Mouse (Mus musculus): Measurements from ENCODE around the gene Tead1. TPM values are rescaled to one million over a fixed set of nuclear protein-coding genes. Genes with fewer than 3 reads are reported as not detected.
A peak's percentile ranks its signal among the peaks of the same experiment; 100 is the strongest.

Gene Tead1
- polyA plus RNA-seq, 1 experiment from 2014 or later = 6.0 TPM

GRCm38 (mm10) chr7:112697162-112697841, 18.2 kb downstream of the Tead1 start:
- no peak overlapping the region for H3K4me3 ChIP-seq (ENCODE audit: low read depth, low read length)
- DNase-seq (ENCODE audit: low spot score) = peak; percentile 64
- no peaks in the 10 kb centered on the region for H3K9me3 ChIP-seq (replicated peaks; ENCODE audit: control insufficient read depth, low read length)
- peak; percentile 44; the same call in 1 of the 2 replicates for ATAC-seq
- no peaks in the 10 kb centered on the region for H3K27me3 ChIP-seq (replicated peaks; ENCODE audit: control insufficient read depth, insufficient read depth, low read length)
- WGBS = 8% methylated on average over 10 of the region's 10 CpGs
- H3K36me3 ChIP-seq (ENCODE audit: control insufficient read depth, insufficient read depth, low read length) = no peaks in the 10 kb centered on the region
- peak overlapping the region; percentile 17; the same call in 1 of the 2 replicates for H3K4me2 ChIP-seq (ENCODE audit: low read length)
- peak overlapping the region; percentile 43; the same call in 1 of the 2 replicates for H3K9ac ChIP-seq (ENCODE audit: low read length)
- H3K4me1 ChIP-seq (ENCODE audit: control insufficient read depth, insufficient read depth, low read length) = peaks cover 42% of the 10 kb centered on the region
- H3K27ac ChIP-seq (ENCODE audit: low read depth, low read length) = peak overlapping the region; percentile 69

- Histone ChIP-seq H3K36me3 (ENCODE audit: control insufficient read depth, insufficient read depth, low read length) (no peaks in the 10 kb centered on the region), H3K9me3 (replicated peaks; ENCODE audit: control insufficient read depth, low read length) (no peaks in the 10 kb centered on the region), H3K27ac (ENCODE audit: low read depth, low read length) (no peak overlapping the region), H3K4me1 (ENCODE audit: control insufficient read depth, insufficient read depth, low read length) (peaks cover 40% of the 10 kb centered on the region), H3K9ac (ENCODE audit: low read length) (no peak overlapping the region), H3K4me3 (ENCODE audit: low read depth, low read length) (no peak overlapping the region), H3K4me2 (ENCODE audit: low read length) (no peak overlapping the region), H3K27me3 (replicated peaks; ENCODE audit: control insufficient read depth, insufficient read depth, low read length) (no peaks in the 10 kb centered on the region)
- ATAC-seq = no peak
- no peak for DNase-seq (ENCODE audit: low spot score)
- WGBS = 71% methylated on average over 5 of the region's 5 CpGs
Observed at GRCm38 (mm10) chr7:112700082-112700481, 21.0 kb downstream of the Tead1 start.

GRCm38 (mm10) chr7:112703341-112703740, 24.2 kb downstream of the Tead1 start:
- no peak overlapping the region for H3K9ac ChIP-seq (ENCODE audit: low read length)
- 91% methylated on average over 4 of the region's 4 CpGs for WGBS
- no peaks in the 10 kb centered on the region for H3K36me3 ChIP-seq (ENCODE audit: control insufficient read depth, insufficient read depth, low read length)
- no peak overlapping the region for H3K4me3 ChIP-seq (ENCODE audit: low read depth, low read length)
- DNase-seq (ENCODE audit: low spot score) (no peak), ATAC-seq (no peak)
- H3K9me3 ChIP-seq (replicated peaks; ENCODE audit: control insufficient read depth, low read length) = no peaks in the 10 kb centered on the region
- H3K27ac ChIP-seq (ENCODE audit: low read depth, low read length) = no peak overlapping the region
- no peak overlapping the region for H3K4me2 ChIP-seq (ENCODE audit: low read length)
- H3K27me3 ChIP-seq (replicated peaks; ENCODE audit: control insufficient read depth, insufficient read depth, low read length) = no peaks in the 10 kb centered on the region
- peaks cover 15% of the 10 kb centered on the region for H3K4me1 ChIP-seq (ENCODE audit: control insufficient read depth, insufficient read depth, low read length)

- H3K4me1 ChIP-seq (ENCODE audit: control insufficient read depth, insufficient read depth, low read length) = peaks cover 4% of the 10 kb centered on the region
- DNase-seq (ENCODE audit: low spot score) (no peak), ATAC-seq (no peak)
- 84% methylated on average over 9 of the region's 9 CpGs for WGBS
- H3K9ac ChIP-seq (ENCODE audit: low read length) = no peak overlapping the region
- no peaks in the 10 kb centered on the region for H3K36me3 ChIP-seq (ENCODE audit: control insufficient read depth, insufficient read depth, low read length)
- no peak overlapping the region for H3K4me2 ChIP-seq (ENCODE audit: low read length)
- no peak overlapping the region for H3K27ac ChIP-seq (ENCODE audit: low read depth, low read length)
- no peaks in the 10 kb centered on the region for H3K27me3 ChIP-seq (replicated peaks; ENCODE audit: control insufficient read depth, insufficient read depth, low read length)
- H3K9me3 ChIP-seq (replicated peaks; ENCODE audit: control insufficient read depth, low read length) = no peaks in the 10 kb centered on the region
- no peak overlapping the region for H3K4me3 ChIP-seq (ENCODE audit: low read depth, low read length)
Observed at GRCm38 (mm10) chr7:112705870-112706269, 26.8 kb downstream of the Tead1 start.

- 74% methylated on average over 3 of the region's 4 CpGs for WGBS
- Histone ChIP-seq H3K4me1 (ENCODE audit: control insufficient read depth, insufficient read depth, low read length) (peaks cover 4% of the 10 kb centered on the region), H3K9me3 (replicated peaks; ENCODE audit: control insufficient read depth, low read length) (no peaks in the 10 kb centered on the region), H3K4me3 (ENCODE audit: low read depth, low read length) (no peak overlapping the region), H3K27me3 (replicated peaks; ENCODE audit: control insufficient read depth, insufficient read depth, low read length) (no peaks in the 10 kb centered on the region), H3K4me2 (ENCODE audit: low read length) (no peak overlapping the region), H3K9ac (ENCODE audit: low read length) (no peak overlapping the region), H3K36me3 (ENCODE audit: control insufficient read depth, insufficient read depth, low read length) (no peaks in the 10 kb centered on the region), H3K27ac (ENCODE audit: low read depth, low read length) (no peak overlapping the region)
- ATAC-seq (no peak), DNase-seq (ENCODE audit: low spot score) (no peak)
Observed at GRCm38 (mm10) chr7:112706756-112707155, 27.6 kb downstream of the Tead1 start.

GRCm38 (mm10) chr7:112710409-112711107, 31.4 kb downstream of the Tead1 start:
- Histone ChIP-seq H3K36me3 (ENCODE audit: control insufficient read depth, insufficient read depth, low read length) (no peaks in the 10 kb centered on the region), H3K4me3 (ENCODE audit: low read depth, low read length) (no peak overlapping the region), H3K4me2 (ENCODE audit: low read length) (no peak overlapping the region), H3K9me3 (replicated peaks; ENCODE audit: control insufficient read depth, low read length) (no peaks in the 10 kb centered on the region), H3K27ac (ENCODE audit: low read depth, low read length) (no peak overlapping the region), H3K27me3 (replicated peaks; ENCODE audit: control insufficient read depth, insufficient read depth, low read length) (no peaks in the 10 kb centered on the region), H3K9ac (ENCODE audit: low read length) (no peak overlapping the region), H3K4me1 (ENCODE audit: control insufficient read depth, insufficient read depth, low read length) (peaks cover 4% of the 10 kb centered on the region)
- no peak for ATAC-seq
- DNase-seq (ENCODE audit: low spot score) = no peak
- 79% methylated on average over 7 of the region's 7 CpGs for WGBS

GRCm38 (mm10) chr7:112711977-112712376, 32.9 kb downstream of the Tead1 start:
- WGBS = 91% methylated on average over 5 of the region's 5 CpGs

GRCm38 (mm10) chr7:112713509-112713908, 34.4 kb downstream of the Tead1 start:
- no peak overlapping the region for H3K4me2 ChIP-seq (ENCODE audit: low read length)
- no peak for ATAC-seq
- WGBS = 52% methylated on average over 5 of the region's 5 CpGs
- no peak overlapping the region for H3K4me3 ChIP-seq (ENCODE audit: low read depth, low read length)
- H3K27me3 ChIP-seq (replicated peaks; ENCODE audit: control insufficient read depth, insufficient read depth, low read length) = no peaks in the 10 kb centered on the region
- H3K4me1 ChIP-seq (ENCODE audit: control insufficient read depth, insufficient read depth, low read length) = peaks cover 18% of the 10 kb centered on the region
- no peaks in the 10 kb centered on the region for H3K36me3 ChIP-seq (ENCODE audit: control insufficient read depth, insufficient read depth, low read length)
- H3K9ac ChIP-seq (ENCODE audit: low read length) = no peak overlapping the region
- H3K9me3 ChIP-seq (replicated peaks; ENCODE audit: control insufficient read depth, low read length) = no peaks in the 10 kb centered on the region
- no peak overlapping the region for H3K27ac ChIP-seq (ENCODE audit: low read depth, low read length)
- DNase-seq (ENCODE audit: low spot score) = no peak

More at GRCm38 (mm10) chr7:112711977-112712376, 32.9 kb downstream of the Tead1 start:
- Histone ChIP-seq H3K27ac (ENCODE audit: low read depth, low read length) (no peak overlapping the region), H3K4me1 (ENCODE audit: control insufficient read depth, insufficient read depth, low read length) (peaks cover 11% of the 10 kb centered on the region), H3K36me3 (ENCODE audit: control insufficient read depth, insufficient read depth, low read length) (no peaks in the 10 kb centered on the region), H3K27me3 (replicated peaks; ENCODE audit: control insufficient read depth, insufficient read depth, low read length) (no peaks in the 10 kb centered on the region), H3K4me3 (ENCODE audit: low read depth, low read length) (no peak overlapping the region), H3K9me3 (replicated peaks; ENCODE audit: control insufficient read depth, low read length) (no peaks in the 10 kb centered on the region), H3K9ac (ENCODE audit: low read length) (no peak overlapping the region), H3K4me2 (ENCODE audit: low read length) (no peak overlapping the region)
- no peak for DNase-seq (ENCODE audit: low spot score)
- no peak for ATAC-seq

GRCm38 (mm10) chr7:112714783-112715182, 35.7 kb downstream of the Tead1 start:
- Histone ChIP-seq H3K4me1 (ENCODE audit: control insufficient read depth, insufficient read depth, low read length) (peaks cover 22% of the 10 kb centered on the region), H3K9ac (ENCODE audit: low read length) (no peak overlapping the region), H3K9me3 (replicated peaks; ENCODE audit: control insufficient read depth, low read length) (no peaks in the 10 kb centered on the region), H3K4me3 (ENCODE audit: low read depth, low read length) (no peak overlapping the region), H3K27ac (ENCODE audit: low read depth, low read length) (no peak overlapping the region), H3K4me2 (ENCODE audit: low read length) (no peak overlapping the region), H3K27me3 (replicated peaks; ENCODE audit: control insufficient read depth, insufficient read depth, low read length) (no peaks in the 10 kb centered on the region), H3K36me3 (ENCODE audit: control insufficient read depth, insufficient read depth, low read length) (no peaks in the 10 kb centered on the region)
- 77% methylated on average over 6 of the region's 6 CpGs for WGBS
- DNase-seq (ENCODE audit: low spot score) = no peak
- no peak for ATAC-seq

All from forebrain, embryonic 14.5 days (tissue).